Mouse (Mus musculus) lung, postnatal 4 days (tissue): ENCODE data around the gene Col11a2.
A peak's percentile ranks its signal among the peaks of the same experiment; 100 is the strongest.

ENCODE experiments used
- DNase-seq, 2 experiments: peaks; one replicate each; pipeline ENCODE4 v3.0.0; 2021

Gene Col11a2

DNA sequence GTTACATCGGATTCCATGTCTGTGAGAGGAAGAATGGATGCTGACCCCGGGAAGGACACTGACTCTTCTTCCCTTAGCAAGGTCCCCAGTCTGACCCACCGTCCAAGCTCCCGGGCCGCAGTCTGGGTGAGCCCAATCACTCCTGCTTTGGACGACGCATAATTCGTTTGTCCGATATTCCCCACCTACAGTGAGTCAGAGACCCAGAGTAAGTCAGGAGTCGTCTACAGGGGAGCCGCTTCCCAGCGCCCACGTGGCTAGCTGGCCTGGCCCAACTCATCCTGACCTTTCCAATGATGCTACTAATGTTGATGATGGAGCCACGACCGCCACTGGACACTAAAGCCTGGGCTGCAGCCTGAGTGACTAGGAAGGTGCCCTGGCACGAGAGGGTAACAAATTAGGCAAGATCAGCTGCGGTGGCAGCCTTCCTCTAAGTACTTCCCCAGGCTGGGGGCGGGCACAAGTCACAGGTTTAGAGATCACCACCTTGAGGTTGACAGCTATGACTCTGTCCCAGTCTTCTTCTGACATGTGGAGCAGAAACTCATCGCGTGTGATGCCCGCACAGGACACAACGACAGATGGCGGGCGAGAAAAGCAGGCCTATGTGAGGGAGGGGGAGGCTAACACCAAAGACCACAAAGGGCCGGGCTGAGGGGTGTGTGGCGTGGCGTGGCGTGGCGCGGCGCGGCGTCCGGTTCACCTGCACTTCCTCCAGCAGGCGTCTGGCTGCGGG is 12.2 kb upstream of the Col11a2 start:
- peak; percentile 60 to 64 for DNase-seq

DNA sequence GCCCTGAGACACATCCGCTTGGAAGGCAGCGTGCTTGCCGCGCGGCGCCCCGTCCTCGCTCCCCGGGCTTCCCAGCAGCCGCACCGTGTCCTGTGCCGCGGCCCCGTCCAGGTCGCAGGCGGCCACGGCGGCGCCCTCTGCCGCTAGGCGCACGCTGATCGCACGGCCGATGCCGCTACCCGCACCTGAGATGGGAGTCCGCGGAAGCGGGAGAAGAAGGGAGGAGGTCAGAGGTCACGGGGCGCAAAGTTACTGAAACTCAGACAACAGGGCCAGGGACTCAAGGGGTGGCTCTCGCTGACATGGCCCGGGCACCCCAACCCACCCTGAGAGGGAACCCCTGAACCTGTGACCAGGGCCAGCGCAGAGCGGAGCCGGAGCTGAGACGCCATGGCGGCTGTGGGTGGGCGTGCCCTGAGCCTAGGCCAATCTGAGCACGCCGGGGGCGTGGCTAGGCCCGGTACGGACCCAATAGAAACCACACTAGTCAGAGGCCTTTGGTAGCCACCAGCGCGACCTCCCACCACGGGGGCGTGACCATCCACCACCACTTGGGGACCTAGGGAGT is 11.5 kb upstream of the Col11a2 start, which contains the start of gene H2-Ke6:
H2-Ke6 (minus strand) TSS at position 405 of the 568 bp plus-strand sequence.
- DNase-seq = peak; percentile 94 to 96

DNA sequence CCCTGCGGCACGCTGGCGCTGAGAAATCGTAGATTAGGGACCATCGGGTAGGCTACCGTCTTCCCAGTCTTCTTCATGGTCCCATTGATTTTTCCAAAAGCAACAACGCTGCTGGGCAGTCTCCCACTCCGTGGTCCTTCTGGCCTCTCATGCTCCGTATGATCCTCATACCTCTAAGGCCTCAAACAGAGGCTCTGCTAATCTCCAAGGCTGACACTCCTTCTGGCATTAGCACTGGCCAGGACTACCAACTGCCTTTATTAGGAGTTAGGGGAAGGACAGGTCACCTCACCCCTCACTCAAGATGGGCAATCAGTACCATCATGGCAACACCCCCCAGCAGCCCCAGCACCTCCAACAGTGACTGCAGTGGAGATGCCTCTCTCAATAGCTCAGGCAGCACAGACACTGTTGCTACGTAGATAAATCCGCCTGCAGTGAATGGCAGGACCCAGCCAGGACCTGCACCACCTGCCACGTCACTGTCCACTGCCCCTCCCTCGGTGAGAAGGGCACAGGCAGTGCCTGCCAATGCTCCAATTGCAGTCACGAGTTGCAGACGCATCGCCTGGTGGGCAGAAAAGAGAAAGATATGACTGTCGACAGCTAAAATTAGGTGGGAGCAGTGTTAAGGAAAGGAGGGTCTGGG is 10.6 kb upstream of the Col11a2 start:
- DNase-seq = peak in 1 of 2 experiments; percentile 25

DNA sequence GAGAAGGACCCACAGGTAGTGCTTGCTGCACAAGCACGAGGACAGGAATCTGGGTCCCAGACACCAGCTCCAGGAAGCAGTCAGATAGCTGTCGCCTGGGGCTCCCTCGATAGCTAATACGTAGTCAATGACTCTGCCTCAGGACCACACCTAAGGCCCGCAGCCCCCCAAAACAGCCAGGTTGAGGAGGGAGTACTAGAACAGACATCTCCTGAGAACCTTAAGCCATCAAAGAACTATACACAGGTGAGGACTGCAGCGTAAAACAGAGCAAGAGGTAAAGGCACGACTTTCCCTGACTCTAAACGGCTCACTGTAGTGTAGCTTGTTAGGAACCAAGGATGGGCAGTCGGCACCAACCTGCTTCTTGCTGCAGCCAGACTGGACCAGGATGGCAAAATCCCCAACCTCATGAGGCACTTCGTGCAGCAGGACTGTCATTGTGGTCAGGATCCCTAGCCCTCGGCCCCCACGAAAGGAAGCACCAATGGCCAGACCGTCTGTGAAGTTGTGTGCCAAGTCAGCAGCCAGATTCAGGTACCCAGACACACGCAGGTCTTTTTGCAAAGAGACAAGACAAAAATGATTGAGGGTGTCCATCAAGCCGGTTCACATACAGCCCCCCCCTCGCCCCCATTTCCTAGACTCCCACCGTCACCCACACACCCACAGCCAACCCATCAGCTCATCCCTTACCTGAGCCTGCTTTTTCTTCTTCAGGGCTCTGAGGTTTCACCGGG is 9.9 kb upstream of the Col11a2 start:
- peak in 1 of 2 experiments; percentile 21 for DNase-seq

DNA sequence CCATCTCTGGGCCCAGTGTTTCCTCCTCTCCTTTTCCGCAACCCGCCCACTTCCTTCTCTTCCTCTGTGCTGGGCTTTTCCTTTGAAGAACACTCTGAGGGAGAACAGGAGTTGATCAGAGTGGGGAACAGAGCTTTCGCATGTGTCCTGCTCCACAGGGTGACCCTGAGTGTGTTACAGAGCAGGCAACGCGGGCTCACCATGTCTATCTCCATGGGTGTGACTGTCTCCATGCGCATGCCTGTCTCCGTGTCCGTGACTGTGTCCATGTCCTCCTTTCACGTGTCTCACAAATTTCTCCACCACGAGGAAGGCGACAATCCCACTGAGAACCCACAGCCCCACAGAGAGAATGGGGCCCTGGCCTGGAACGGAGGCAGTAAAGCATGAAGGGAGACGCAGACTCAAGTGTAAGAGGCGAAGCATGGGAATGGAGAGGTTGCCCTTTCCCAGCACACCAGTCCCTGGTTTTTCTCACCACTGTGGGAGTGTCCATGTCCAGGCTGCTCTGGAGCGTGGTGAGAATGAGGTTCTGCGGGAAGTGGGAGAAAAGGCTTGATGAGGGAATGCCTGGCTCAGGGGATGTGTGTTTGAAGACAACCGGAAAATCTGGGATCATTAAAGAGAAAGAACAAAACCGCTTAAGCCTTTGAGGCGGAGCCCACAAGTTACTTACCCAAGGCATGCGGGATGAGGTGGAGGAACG is 9.2 kb upstream of the Col11a2 start:
- DNase-seq = peak in 1 of 2 experiments; percentile 25

DNA sequence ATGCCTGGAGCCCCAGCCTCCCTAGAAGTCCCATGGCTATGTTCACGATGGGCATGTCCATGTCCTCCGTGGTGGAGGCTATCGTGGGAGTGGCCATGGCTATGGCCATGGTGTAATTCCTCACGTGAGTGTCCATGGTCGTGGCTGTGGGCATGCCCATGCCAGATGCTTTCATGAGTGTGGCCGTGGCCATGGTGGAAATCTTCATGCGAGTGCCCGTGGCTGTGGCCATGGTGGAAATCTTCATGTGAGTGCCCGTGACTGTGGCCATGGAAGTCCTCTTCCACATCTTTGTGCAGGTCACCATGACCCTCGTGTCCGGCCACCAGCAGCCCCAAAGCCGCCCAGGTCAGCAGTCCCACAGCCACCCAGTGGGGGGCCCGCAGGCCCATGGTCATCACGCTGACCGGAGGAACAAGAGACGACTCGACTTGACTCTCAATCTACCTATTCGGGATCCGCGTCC is 8.3 kb upstream of the Col11a2 start:
- DNase-seq = no peak

DNA sequence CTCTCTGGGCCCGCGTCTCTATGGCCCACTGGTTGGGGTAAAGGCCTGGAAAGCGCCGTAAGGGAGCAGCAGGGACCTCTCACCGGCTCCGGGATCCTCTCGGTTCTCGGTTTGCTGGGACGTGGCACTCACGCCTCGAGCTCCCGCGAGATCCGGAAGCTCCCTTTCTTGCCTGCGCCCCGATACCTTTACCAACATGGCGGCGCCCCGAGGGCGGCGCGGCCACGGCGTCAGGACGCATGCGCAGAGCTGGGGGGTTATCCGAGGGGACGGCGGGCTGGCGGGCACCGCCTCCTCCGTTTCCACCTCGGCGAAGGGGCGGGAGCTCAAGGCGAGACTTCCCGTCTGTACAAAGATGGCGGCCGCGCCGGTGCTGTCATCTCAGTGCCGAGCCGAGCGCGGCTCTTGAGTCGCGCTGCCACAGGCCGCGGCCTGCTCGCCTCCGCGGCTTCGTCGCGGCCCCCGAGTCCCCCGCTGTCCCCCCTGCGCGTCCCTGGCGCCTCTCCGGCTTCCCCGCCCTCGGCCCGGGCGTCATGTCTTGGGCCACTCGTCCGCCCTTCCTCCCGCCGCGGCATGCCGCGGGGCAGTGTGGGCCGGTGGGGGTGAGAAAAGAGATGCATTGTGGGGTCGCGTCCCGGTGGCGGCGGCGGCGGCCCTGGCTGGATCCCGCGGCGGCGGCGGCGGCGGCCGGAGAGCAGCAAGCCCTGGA is 7.6 kb upstream of the Col11a2 start, which contains the start of the genes Slc39a7 and Rxrb:
Slc39a7 (minus strand) TSS at position 218 of the 709 bp plus-strand sequence.
Rxrb (plus strand) TSS at position 348 of the 709 bp plus-strand sequence.
- peak; percentile 99 to 100 for DNase-seq

DNA sequence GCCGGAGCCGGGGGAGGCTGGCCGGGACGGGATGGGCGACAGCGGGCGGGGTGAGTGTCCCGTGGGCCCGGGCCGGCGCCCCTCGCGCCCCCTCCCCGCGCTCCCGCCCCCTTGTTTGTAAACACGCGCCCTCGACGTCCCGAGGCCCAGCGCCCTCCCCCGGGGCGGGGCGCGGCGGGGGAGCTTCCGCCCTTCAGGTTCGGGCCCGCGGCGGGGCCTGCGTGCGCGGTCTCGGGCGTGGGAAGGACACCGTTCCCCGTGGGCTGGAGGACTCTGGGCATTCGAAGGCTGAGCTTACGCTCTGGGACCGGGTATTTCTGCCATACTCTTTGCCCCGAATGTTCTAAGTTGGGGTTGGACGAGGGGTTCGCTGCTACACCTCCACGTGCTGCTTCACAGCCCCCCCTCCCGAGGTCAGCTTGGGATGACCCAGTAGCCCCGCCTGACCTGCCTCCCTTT is 7.0 kb upstream of the Col11a2 start:
- peak; percentile 80 to 86 for DNase-seq

DNA sequence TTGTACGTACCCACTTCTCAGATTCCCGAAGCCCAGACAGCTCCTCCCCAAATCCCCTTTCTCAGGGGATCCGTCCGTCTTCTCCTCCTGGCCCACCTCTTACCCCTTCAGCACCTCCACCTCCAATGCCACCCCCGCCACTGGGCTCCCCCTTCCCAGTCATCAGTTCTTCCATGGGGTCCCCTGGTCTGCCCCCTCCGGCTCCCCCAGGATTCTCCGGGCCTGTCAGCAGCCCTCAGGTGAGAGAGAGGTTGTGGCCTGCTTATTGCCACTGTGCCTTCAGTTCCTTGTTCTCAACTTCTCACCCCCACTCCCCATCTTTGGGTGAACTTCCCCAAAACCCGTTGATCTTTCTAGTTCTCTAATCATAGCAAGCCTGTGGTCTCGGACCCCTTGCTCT is 6.4 kb upstream of the Col11a2 start:
- peak; percentile 44 to 45 for DNase-seq

DNA sequence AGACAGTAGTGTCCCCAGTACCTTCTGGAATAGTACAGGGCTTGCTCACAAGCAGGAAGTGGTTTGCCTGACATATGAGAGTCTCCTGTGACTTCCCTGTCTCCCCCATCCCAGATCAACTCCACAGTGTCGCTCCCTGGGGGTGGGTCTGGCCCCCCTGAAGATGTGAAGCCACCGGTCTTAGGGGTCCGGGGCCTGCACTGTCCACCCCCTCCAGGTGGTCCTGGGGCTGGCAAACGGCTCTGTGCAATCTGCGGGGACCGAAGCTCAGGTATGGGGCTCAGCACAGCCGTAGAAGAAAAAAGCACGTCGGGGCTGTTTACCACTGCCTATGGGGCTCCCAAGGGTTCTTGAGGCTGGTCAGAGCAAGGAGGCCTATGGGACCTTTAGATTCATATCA is 5.8 kb upstream of the Col11a2 start:
- DNase-seq = peak in 1 of 2 experiments; percentile 36

DNA sequence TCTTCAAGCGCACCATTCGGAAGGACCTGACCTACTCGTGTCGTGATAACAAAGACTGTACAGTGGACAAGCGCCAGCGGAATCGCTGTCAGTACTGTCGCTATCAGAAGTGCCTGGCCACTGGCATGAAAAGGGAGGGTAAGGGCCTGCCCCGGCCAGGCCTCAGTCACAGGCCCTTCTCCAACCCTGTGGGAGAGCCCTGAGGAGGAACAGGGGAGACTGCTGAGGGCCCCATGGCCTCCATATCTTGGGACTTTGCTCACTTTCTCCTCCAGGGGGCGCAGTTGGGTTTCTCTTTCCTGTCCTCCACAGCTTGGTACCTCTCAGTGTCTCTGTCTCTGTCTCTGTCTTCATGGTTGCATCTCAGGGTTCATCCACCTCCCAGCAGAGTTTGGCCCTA is 5.2 kb upstream of the Col11a2 start:
- peak; percentile 59 to 79 for DNase-seq

DNA sequence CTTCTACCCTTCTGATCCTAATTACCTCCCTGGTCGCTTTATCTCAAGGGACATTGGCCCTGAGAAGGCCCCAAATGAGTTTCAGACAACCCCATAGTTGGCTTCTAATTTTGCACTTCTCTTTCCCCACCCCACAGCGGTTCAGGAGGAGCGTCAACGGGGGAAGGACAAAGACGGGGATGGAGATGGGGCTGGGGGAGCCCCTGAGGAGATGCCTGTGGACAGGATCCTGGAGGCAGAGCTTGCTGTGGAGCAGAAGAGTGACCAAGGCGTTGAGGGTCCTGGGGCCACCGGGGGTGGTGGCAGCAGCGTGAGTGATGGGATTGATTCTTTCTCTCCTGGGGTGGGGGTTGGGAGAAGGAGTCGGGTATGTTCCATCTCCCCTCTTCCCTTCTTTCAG is 3.7 kb upstream of the Col11a2 start:
- DNase-seq = peak in 1 of 2 experiments; percentile 18

DNA sequence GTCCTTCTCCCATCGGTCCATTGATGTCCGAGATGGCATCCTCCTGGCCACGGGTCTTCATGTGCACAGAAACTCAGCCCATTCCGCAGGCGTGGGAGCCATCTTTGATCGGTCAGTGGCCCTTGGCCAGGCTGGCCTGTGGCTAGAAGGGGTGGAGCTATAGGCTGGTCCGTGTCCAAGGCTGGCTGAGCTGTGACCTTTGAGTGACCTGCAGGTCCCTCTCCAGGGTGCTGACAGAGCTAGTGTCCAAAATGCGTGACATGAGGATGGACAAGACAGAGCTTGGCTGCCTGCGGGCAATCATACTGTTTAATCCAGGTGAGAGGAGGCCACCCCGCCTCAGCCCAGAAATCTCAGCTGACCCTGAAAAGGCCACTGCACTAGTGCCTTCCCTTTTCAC is 2.6 kb upstream of the Col11a2 start:
- peak in 1 of 2 experiments; percentile 42 for DNase-seq

DNA sequence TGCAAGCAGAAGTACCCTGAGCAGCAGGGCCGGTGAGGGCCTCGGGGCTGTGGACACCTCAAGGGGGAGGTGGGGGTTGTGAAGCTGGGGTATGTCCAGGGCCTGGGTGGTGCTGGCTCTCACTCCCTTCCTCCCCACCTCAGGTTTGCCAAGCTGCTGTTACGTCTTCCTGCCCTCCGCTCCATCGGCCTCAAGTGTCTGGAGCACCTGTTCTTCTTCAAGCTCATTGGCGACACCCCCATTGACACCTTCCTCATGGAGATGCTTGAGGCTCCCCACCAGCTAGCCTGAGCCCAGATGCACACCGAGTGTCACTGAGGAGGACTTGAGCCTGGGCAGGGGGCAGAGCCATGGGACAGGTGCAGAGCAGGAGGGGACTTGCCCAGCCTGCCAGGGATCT is 2.0 kb upstream of the Col11a2 start:
- DNase-seq = peak in 1 of 2 experiments; percentile 25

DNA sequence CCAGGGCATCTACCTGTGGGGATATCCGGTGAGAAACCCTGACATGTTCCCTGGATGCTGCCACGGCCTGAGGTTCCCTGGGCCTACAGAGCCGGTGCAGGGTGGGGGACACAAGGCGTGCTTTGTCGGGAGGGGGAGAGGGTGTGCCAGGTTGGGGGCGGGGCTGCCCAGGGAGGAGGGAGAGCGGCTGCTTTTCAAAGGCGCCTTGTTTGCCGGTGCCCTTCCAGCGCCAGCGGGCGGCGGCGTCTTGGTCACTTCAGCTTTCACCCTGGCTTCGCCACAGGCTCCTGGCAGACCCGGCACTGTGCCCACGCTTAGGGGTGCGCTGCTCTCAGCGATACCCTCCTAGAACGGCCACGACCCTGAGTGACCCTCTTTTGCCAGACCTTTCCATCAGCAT is 797 bp upstream of the Col11a2 start:
- peak in 1 of 2 experiments; percentile 47 for DNase-seq

DNA sequence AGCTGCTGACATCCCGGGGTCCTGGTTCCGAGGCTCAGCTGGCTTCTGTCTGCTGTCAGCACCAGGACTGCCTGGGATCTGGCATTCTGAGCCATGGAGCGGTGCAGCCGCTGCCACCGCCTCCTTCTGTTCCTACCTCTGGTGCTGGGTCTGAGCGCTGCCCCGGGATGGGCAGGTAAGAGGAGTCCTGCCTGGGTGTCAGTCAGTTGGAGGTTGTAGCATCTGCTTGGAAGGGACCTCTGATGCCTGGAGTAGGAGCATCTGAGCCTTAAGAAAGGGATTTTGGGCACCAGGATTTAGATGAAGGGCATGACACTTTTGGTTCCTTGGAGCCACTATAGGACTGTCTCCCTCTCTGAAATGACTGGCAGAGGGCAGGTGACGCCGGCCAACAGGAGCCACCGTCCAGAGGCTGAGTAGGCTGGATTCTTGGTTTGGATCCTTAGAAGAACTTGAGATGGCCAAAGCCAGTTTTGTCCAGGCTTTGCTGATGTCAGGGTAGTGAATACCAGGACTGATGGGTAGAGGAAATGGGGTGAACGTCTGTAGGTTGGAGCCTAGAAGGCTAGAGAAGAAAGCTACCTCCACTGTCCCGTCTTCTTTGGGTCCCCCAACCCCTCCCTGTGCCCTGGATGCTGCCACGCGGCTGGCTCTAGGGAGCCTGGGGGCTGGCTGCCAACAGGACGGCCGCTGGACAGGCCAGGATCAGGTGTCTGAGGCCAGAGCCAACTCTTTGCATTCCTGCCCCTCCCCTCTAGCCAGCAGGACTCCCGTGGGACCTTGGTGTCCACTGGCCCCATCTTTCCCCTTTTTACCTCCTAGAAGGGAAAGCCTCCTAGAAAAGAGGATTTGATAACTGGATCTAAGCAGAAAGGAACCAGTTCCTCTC is 569 bp downstream of the Col11a2 start:
- peak in 1 of 2 experiments; percentile 44 for DNase-seq

DNA sequence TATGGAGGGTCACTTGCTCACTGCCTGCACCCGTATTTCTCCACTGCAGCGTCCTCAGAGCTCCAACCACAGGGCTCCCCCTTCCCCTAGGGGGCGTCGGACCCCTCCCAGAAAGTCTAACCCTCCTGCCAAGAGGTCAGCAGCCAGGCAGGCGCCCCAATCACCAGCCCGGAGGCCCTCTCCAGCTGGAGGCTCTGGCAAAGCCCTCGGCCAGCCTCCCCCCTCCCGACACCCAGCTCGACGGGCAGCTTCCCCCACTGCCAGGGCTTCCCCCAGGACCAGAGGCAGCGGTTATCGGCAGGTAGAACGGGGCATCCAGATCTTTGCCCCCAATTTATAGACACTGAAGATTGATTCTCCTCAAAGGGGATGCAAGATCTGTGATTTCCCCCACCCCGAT is 6.7 kb downstream of the Col11a2 start:
- DNase-seq = no peak

DNA sequence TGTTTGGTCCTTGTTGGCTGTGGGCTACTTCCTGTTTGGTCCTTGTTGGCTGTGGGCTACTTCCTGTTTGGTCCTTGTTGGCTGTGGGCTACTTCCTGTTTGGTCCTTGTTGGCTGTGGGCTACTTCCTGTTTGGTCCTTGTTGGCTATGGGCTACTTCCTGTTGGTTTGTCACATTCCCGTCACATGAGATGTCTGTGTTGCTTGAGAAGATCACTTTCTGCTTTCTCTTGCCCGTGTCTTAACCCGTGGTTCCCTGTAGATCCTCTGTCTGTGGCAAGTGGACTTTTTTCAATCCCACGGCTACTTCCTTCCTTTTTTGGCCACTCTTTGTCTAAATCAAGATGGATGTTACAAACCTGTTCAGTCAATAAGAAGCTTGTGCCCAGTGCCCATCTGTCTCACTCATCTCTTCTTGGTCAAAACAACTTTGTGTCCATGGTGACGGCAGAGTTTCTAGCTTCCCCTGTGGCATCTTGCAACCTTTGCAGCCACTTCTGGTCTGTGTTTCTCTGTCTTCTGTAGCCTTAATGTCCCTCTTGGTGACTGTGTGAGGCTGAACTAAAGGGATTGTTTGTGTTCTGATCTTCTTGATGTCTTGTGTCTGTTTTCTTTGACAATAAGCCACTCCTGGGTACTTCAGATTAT is 8.3 kb downstream of the Col11a2 start:
- no peak for DNase-seq

DNA sequence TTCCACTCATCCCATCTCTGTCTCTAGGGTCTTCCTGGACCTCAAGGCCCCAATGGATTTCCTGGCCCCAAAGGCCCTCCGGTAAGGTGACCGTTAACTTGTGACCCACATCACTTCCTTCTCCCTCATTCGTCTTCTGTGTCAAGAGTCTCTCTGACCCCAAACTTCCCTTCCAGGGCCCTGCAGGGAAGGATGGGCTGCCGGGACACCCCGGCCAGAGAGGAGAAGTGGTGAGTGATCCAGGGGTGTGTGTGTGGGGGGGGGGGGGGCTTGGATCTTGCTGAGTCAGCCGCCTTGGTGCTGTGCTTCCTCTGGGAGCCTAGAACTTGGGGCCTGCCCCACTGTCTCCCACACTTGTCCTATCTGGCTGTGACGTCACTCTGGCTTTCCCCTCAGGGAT is 18.0 kb downstream of the Col11a2 start:
- DNase-seq = no peak

DNA sequence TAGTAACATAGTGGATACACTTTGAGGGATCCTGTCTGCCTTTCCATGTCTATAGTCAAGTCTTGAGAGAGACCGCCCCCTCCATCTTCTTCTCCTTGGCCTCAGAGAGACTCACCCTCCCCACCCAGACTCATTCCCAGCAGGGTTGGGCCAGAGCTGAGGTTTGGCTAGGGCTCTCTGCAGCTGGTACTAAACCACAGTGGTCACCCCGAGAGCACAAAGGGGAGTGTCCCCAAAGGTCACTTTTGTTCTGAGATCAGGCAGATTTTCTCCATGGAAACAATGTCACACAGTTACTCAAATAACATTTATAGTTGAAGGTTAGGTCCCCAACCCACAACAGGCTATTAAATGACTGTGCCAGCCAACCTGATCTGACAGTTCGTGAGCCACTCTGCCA is 29.6 kb downstream of the Col11a2 start:
- no peak for DNase-seq
